Mouse (Mus musculus) MEL (cell line): ENCODE measurements around the gene Pcgf3. TPM values are rescaled to one million over a fixed set of nuclear protein-coding genes. Genes with fewer than 3 reads are reported as not detected.

Source experiments
- DNase-seq: peaks from one replicate; pipeline ENCODE4 v3.0.0; 2011; ENCODE audit warnings: low read depth, low spot score
- H3K27ac ChIP-seq: 2 replicates; pipeline ENCODE4 v1.5.1; 2012; ENCODE audit warnings: low read depth, mild to moderate bottlenecking, control low read depth, low read length, moderate library complexity; ENCODE audit not compliant: control insufficient read depth
- H3K27me3 ChIP-seq, 2 experiments: fragments of 150-350 bp in 1 of 2; sonication (generic) in 1 of 2; 2 replicates each; pipeline ENCODE4 v1.6.1; 2012; ENCODE audit warnings: low read length in 2 of 2, mild to moderate bottlenecking in 2 of 2, improper control_type of control experiment in 1 of 2, moderate library complexity in 1 of 2; ENCODE audit not compliant: insufficient read depth in 2 of 2, control insufficient read depth in 1 of 2
- H3K36me3 ChIP-seq, 2 experiments: 2 replicates each; pipeline ENCODE4 v1.6.1; 2012 to 2014; ENCODE audit warnings: low read length in 2 of 2, improper control_type of control experiment in 1 of 2, inconsistent platforms in 1 of 2, mild to moderate bottlenecking in 1 of 2; ENCODE audit not compliant: insufficient read depth in 2 of 2, control insufficient read depth in 1 of 2
- H3K4me1 ChIP-seq, 2 experiments: fragments of 150-350 bp in 1 of 2; sonication (generic) in 1 of 2; 2 replicates each; pipeline ENCODE4 v1.6.1; 2012; ENCODE audit warnings: low read length in 2 of 2, improper control_type of control experiment in 1 of 2, mild to moderate bottlenecking in 1 of 2; ENCODE audit not compliant: insufficient read depth in 2 of 2, control insufficient read depth in 1 of 2
- H3K4me3 ChIP-seq, 2 experiments: fragments of 150-350 bp in 1 of 2; sonication (generic) in 1 of 2; 2 replicates each; pipeline ENCODE4 v1.5.1; 2012; ENCODE audit warnings: low read depth in 2 of 2, low read length in 2 of 2, mild to moderate bottlenecking in 2 of 2, moderate library complexity in 2 of 2, control low read depth in 1 of 2, improper control_type of control experiment in 1 of 2; ENCODE audit not compliant: control insufficient read depth in 1 of 2, insufficient read depth in 1 of 2
- H3K79me2 ChIP-seq: 2 replicates; pipeline ENCODE4 v1.6.1; 2012; ENCODE audit warnings: mild to moderate bottlenecking, low read length, moderate library complexity; ENCODE audit not compliant: control insufficient read depth, poor library complexity, insufficient read depth
- H3K9ac ChIP-seq: 2 replicates; pipeline ENCODE4 v1.6.1; 2012; ENCODE audit warnings: low read depth, mild to moderate bottlenecking, control low read depth, low read length, moderate library complexity; ENCODE audit not compliant: control insufficient read depth, poor library complexity, severe bottlenecking
- H3K9me3 ChIP-seq: fragments of 150-350 bp; sonication (generic); replicated peaks from 2 replicates; pipeline ENCODE4 v1.6.1; 2012; ENCODE audit warnings: mild to moderate bottlenecking, low read length, improper control_type of control experiment, moderate library complexity; ENCODE audit not compliant: insufficient read depth
- BHLHE40 ChIP-seq: IDR thresholded peaks from 2 replicates; pipeline ENCODE4 v1.6.1; 2012; ENCODE audit warnings: low read depth, mild to moderate bottlenecking, inconsistent platforms, low read length, improper control_type of control experiment, borderline replicate concordance
- CHD1 ChIP-seq: IDR thresholded peaks from 2 replicates; pipeline ENCODE4 v1.6.1; 2012; ENCODE audit warnings: low read depth, mild to moderate bottlenecking, inconsistent platforms, low read length, improper control_type of control experiment
- E2F4 ChIP-seq: IDR thresholded peaks from 2 replicates; pipeline ENCODE4 v1.6.1; 2011; ENCODE audit warnings: low read depth, low read length, improper control_type of control experiment, borderline replicate concordance
- ELF1 ChIP-seq: IDR thresholded peaks from 2 replicates; pipeline ENCODE4 v1.6.1; 2014; ENCODE audit warnings: low read depth, mild to moderate bottlenecking, inconsistent platforms, low read length, improper control_type of control experiment, moderate library complexity
- ETS1 ChIP-seq: IDR thresholded peaks from 2 replicates; pipeline ENCODE4 v1.6.1; 2012; ENCODE audit warnings: low read depth, mild to moderate bottlenecking, inconsistent platforms, low read length, improper control_type of control experiment, moderate library complexity
- GABPA ChIP-seq: IDR thresholded peaks from 2 replicates; pipeline ENCODE4 v1.6.1; 2012; ENCODE audit warnings: low read depth, mild to moderate bottlenecking, inconsistent platforms, low read length, improper control_type of control experiment, moderate library complexity
- GATA1 ChIP-seq: IDR thresholded peaks from 2 replicates; pipeline ENCODE4 v1.6.1; 2011; ENCODE audit warnings: low read depth, low read length, improper control_type of control experiment
- JUND ChIP-seq: IDR thresholded peaks from 2 replicates; pipeline ENCODE4 v1.6.1; 2011; ENCODE audit warnings: low read depth, mild to moderate bottlenecking, improper control_type of control experiment, low read length
- MAFK ChIP-seq: IDR thresholded peaks from 2 replicates; pipeline ENCODE4 v1.6.1; 2011; ENCODE audit warnings: low read depth, mild to moderate bottlenecking, low read length, improper control_type of control experiment, borderline replicate concordance
- MAZ ChIP-seq: IDR thresholded peaks from 2 replicates; pipeline ENCODE4 v1.6.1; 2012; ENCODE audit warnings: low read depth, mild to moderate bottlenecking, inconsistent platforms, low read length, improper control_type of control experiment
- MXI1 ChIP-seq: IDR thresholded peaks from 2 replicates; pipeline ENCODE4 v1.6.1; 2011; ENCODE audit warnings: mild to moderate bottlenecking, low read depth, low read length, improper control_type of control experiment
- NELFE ChIP-seq: IDR thresholded peaks from 2 replicates; pipeline ENCODE4 v1.6.1; 2011; ENCODE audit warnings: low read depth, low read length, improper control_type of control experiment
- POLR2A ChIP-seq, 2 experiments: IDR thresholded peaks; 2 replicates each; pipeline ENCODE4 v1.6.1; 2011 to 2012; ENCODE audit warnings: low read length in 2 of 2, mild to moderate bottlenecking in 2 of 2, control low read depth in 1 of 2, improper control_type of control experiment in 1 of 2, low read depth in 1 of 2, moderate library complexity in 1 of 2; ENCODE audit not compliant: control insufficient read depth in 1 of 2, insufficient read depth in 1 of 2, poor library complexity in 1 of 2
- POLR2AphosphoS5 ChIP-seq: IDR thresholded peaks from 2 replicates; pipeline ENCODE4 v1.6.1; 2012; ENCODE audit warnings: low read depth, borderline replicate concordance, mild to moderate bottlenecking, inconsistent platforms, low read length, moderate library complexity, mixed read lengths
- RAD21 ChIP-seq: IDR thresholded peaks from 2 replicates; pipeline ENCODE4 v1.6.1; 2011; ENCODE audit warnings: mild to moderate bottlenecking, low read depth, low read length, improper control_type of control experiment
- RCOR1 ChIP-seq: IDR thresholded peaks from 2 replicates; pipeline ENCODE4 v1.6.1; 2012; ENCODE audit warnings: low read depth, mild to moderate bottlenecking, inconsistent platforms, low read length, improper control_type of control experiment
- TCF12 ChIP-seq: IDR thresholded peaks from 2 replicates; pipeline ENCODE4 v1.6.1; 2014; ENCODE audit warnings: low read depth, mild to moderate bottlenecking, inconsistent platforms, low read length, improper control_type of control experiment, moderate library complexity
- USF1 ChIP-seq: IDR thresholded peaks from 2 replicates; pipeline ENCODE4 v1.6.1; 2014; ENCODE audit warnings: low read depth, mild to moderate bottlenecking, inconsistent platforms, low read length, improper control_type of control experiment, moderate library complexity
- USF2 ChIP-seq, 2 experiments: IDR thresholded peaks; 2 replicates each; pipeline ENCODE4 v1.6.1; 2011 to 2012; ENCODE audit warnings: improper control_type of control experiment in 2 of 2, low read length in 2 of 2, borderline replicate concordance in 1 of 2, inconsistent platforms in 1 of 2, low read depth in 1 of 2, mild to moderate bottlenecking in 1 of 2; ENCODE audit not compliant: insufficient read depth in 1 of 2
- ZC3H11A ChIP-seq: IDR thresholded peaks from 2 replicates; pipeline ENCODE4 v1.6.1; 2012; ENCODE audit warnings: low read depth, mild to moderate bottlenecking, inconsistent platforms, low read length, improper control_type of control experiment
- polyA plus RNA-seq, 2 experiments: library from polyadenylated mRNA; stranded (reverse) in 1 of 2; unstranded in 1 of 2; fragments of >175 nt in 1 of 2; fragments of >200 nt in 1 of 2; gene quantifications; 2 replicates each; pipeline versions ENCODE4 v1.2.1 to v1.2.4; 2012; ENCODE audit warnings: low replicate concordance in 2 of 2, low read depth in 1 of 2; ENCODE audit not compliant: insufficient read length in 2 of 2, insufficient read depth in 1 of 2, missing spikeins in 1 of 2
- total RNA-seq: library from RNA; depleted of rRNA; stranded (reverse); fragments of 300-350 nt; gene quantifications from 2 replicates; pipeline ENCODE4 v1.2.3, GENCODE M21; 2012

Pcgf3 gene
- total and polyA plus RNA-seq, 3 experiments, result 7.3 to 26.4 TPM; not detected in 1

DNA sequence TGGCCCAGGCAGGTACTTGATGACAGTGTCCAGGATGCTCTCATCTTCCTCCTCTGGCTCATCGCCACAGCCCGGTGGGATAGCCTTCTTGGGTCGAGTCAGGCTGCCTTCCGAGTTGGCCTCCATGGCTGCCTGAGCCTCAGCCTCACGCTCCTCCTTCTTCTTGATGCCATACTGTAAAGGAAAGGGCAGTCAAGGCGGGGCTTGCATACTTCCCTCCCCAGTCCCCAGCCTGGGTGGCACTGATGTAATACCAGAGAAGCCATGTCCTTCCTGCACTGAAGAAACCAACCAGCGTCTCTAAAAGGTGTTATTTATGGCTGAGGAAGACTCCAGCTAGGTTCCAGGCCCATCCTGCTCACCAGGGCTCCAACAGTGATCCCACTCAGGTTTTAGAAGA lies 59.1 kb downstream of the Pcgf3 start:
- Histone ChIP-seq H3K36me3 (peaks cover 0 to 5% of the 10 kb centered on the region in 2 experiments; a peak in 2 of 4 replicates), H3K27ac (no peak overlapping the region), H3K27me3 (no peaks in the 10 kb centered on the region), H3K79me2 (no peaks in the 10 kb centered on the region), H3K4me3 (no peak overlapping the region), H3K9me3 (no peaks in the 10 kb centered on the region), H3K9ac (no peak overlapping the region), H3K4me1 (peaks cover 4 to 18% of the 10 kb centered on the region in 2 experiments)
- no peak for DNase-seq
- TF ChIP-seq RAD21, result no peak
- no peak for TF ChIP-seq RCOR1
- TF ChIP-seq CHD1, result no peak
- no peak for TF ChIP-seq TCF12
- TF ChIP-seq ZC3H11A, result no peak
- no peak for TF ChIP-seq USF2 (IDR thresholded peaks at IDR 0.05; ENCODE audit: borderline replicate concordance in 1 of 2, insufficient read depth in 1 of 2, low read depth in 1 of 2, low read length in 2 of 2)
- no peak for TF ChIP-seq BHLHE40
- no peak for TF ChIP-seq ELF1
- no peak for TF ChIP-seq ETS1
- TF ChIP-seq NELFE, result no peak
- no peak for TF ChIP-seq GATA1
- TF ChIP-seq GABPA, result no peak
- TF ChIP-seq POLR2A (IDR thresholded peaks at IDR 0.05; ENCODE audit: control insufficient read depth in 1 of 2, insufficient read depth in 1 of 2, low read depth in 1 of 2, low read length in 2 of 2, poor library complexity in 1 of 2), result no peak
- TF ChIP-seq MAFK, result no peak
- no peak for TF ChIP-seq E2F4

DNA sequence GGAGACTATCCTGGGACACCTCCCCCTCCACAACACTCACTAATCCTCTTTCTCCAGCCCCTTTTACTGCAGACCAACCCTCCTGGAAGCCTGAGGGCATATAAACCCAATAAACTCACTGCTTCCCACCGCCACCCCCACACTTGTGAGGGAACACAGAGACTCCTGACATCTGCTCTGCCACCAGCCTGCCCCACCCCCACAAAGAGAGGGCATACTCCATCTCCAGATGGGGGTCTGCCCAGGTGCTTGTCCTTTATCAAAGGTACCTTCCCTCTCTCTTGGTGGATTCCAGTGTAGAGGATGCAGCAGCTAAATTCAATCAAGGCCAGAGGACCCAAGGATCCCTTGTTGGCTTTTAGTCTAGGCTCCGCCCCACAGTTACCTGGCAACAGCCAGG lies 60.0 kb downstream of the Pcgf3 start:
- Histone ChIP-seq H3K27ac (no peak overlapping the region), H3K27me3 (no peaks in the 10 kb centered on the region)
- TF ChIP-seq MAZ, result no peak
- TF ChIP-seq USF1, result no peak
- TF ChIP-seq ETS1, result no peak
- TF ChIP-seq MXI1, result no peak
- TF ChIP-seq POLR2AphosphoS5, result no peak
- TF ChIP-seq MAFK, result no peak
- no peak for TF ChIP-seq JUND
- no peak for TF ChIP-seq BHLHE40
- TF ChIP-seq, all 39 proteins: peak for 0
- Histone ChIP-seq H3K4me1 (peaks cover 4 to 11% of the 10 kb centered on the region in 2 experiments), H3K9ac (no peak overlapping the region), H3K4me3 (no peak overlapping the region), H3K9me3 (no peaks in the 10 kb centered on the region), H3K36me3 (peaks cover 0 to 5% of the 10 kb centered on the region in 2 experiments; a peak in 2 of 4 replicates), H3K79me2 (no peaks in the 10 kb centered on the region)
- DNase-seq, result no peak
